Mouse (Mus musculus): ENCODE measurements around the gene Ap3d1. TPM values are rescaled to one million over a fixed set of nuclear protein-coding genes. Genes with fewer than 3 reads are reported as not detected.

Ap3d1 gene
- polyA plus RNA-seq, 2 experiments: 20.1 to 26.2 TPM

DNA sequence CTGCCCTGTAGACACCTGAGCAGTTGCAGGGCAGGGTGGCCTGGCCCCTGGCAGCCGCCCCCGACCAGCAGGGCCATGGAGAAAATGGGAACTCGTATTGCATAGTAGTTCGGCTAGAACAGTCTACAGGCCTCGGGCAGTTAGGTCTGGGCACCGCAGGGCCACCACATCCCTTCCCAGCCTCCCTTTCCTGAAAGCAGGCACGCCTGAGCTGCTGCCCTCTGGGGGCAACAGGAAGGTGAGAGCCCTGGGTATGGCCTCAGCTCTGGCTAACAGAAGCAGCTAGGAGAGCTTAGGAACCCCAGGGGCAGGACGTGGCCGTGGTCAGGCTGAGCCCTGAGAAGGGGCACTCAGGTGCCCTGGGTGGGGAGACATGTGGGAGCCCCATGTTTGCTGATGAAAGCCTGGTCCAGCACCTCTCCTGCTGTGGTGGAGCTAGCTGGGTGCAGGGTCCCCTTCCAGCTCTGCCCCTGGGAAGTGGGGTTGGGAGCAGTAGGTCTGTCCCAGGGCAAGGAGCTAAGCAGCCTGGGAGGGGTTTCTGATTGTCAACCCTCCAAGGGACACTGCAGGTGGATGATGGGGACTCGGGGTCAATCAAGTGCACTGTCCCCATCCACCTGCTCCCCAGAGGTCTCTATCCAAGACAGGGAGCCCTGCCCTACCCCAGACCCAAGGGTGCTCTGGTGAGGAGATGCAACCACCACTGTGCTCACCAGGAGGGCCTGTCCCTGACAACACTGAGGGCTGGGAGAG, 75.9 kb downstream of the Ap3d1 start:
- DNase-seq (ENCODE audit: low read depth in 3 of 3, low spot score in 3 of 3) (no peak), ATAC-seq (ENCODE audit: insufficient read depth) (no peak)
- TF ChIP-seq CTCF (IDR thresholded peaks at IDR 0.05; ENCODE audit: low read depth): no peak
- TF ChIP-seq EP300 (IDR thresholded peaks at IDR 0.05; ENCODE audit: low read depth): no peak
- Histone ChIP-seq H3K9ac (replicated peaks) (no peak overlapping the region; the same call in 1 of the 2 replicates), H3K9me3 (ENCODE audit: control insufficient read depth, low read length) (no peaks in the 10 kb centered on the region), H3K27ac (no peak overlapping the region), H3K27me3 (ENCODE audit: control insufficient read depth, insufficient read depth, low read length) (no peaks in the 10 kb centered on the region), H3K4me2 (ENCODE audit: low read depth) (no peak overlapping the region), H3K4me3 (ENCODE audit: insufficient read depth in 1 of 2, low read depth in 2 of 2, low read length in 2 of 2) (no peak overlapping the region), H3K4me1 (replicated peaks; ENCODE audit: control insufficient read depth in 2 of 2, insufficient read depth in 2 of 2, low read length in 1 of 2) (peaks cover 25 to 28% of the 10 kb centered on the region in 2 experiments), H3K36me3 (replicated peaks; ENCODE audit: control insufficient read depth, insufficient read depth, low read depth) (peaks cover 51% of the 10 kb centered on the region)
- 70% methylated on average over 10 of the region's 10 CpGs for WGBS (ENCODE audit: insufficient replicate concordance)

DNA sequence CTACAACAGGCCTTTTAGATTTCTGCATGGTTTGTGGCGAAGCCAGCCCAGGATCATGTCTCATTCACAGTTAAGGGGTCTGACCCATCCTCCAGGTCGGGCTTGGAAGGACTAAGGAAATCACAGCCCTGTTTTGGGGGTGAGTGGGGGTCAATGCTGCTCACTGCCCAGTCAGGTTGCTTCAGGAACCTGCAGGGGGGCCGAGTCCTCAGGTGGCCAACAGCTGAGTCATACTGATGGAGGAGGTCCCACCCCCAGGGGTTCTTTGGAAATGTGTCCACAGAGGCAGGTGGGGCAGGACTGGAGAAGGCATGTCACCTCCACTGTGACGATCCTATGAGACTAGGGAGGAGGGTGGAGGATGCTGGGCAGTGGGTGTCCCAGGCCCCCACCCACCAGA, 76.6 kb downstream of the Ap3d1 start:
- no peak for ATAC-seq (ENCODE audit: insufficient read depth)

DNA sequence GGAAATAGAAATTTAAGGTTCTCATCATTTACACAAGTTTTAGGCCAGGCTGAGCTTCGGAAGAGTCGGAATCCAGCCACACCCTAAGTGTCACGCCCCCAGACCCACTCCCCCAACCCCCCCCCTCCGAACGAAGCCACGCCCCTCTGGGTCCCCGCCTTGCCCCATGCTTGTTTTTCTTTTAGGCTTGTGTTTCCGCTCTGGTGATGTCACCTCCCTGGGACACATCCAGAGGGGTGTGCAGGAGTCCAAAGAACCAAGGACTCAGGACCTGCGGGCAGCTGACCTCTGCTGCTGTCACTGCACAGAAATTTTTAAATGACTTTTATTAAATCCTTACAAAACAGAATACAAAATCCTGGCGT, 77.1 kb downstream of the Ap3d1 start:
- Histone ChIP-seq H3K9ac (replicated peaks) (peak overlapping the region; percentile 15), H3K9me3 (ENCODE audit: control insufficient read depth, low read length) (no peaks in the 10 kb centered on the region), H3K4me2 (ENCODE audit: low read depth) (peak overlapping the region; percentile 47), H3K27me3 (ENCODE audit: control insufficient read depth, insufficient read depth, low read length) (no peaks in the 10 kb centered on the region), H3K4me1 (replicated peaks; ENCODE audit: control insufficient read depth in 2 of 2, insufficient read depth in 2 of 2, low read length in 1 of 2) (peaks cover 25 to 28% of the 10 kb centered on the region in 2 experiments), H3K36me3 (replicated peaks; ENCODE audit: control insufficient read depth, insufficient read depth, low read depth) (peaks cover 40% of the 10 kb centered on the region), H3K4me3 (ENCODE audit: insufficient read depth in 1 of 2, low read depth in 2 of 2, low read length in 2 of 2) (peak overlapping the region in 1 of 2 experiments; percentile 2; a peak in 1 of 4 replicates), H3K27ac (peak overlapping the region; percentile 38)
- no peak for DNase-seq (ENCODE audit: low read depth in 3 of 3, low spot score in 3 of 3)
- ATAC-seq (ENCODE audit: insufficient read depth): peak; percentile 23; the same call in 1 of the 2 replicates
- 11% methylated on average over 10 of the region's 10 CpGs for WGBS (ENCODE audit: insufficient replicate concordance)
- TF ChIP-seq EP300 (IDR thresholded peaks at IDR 0.05; ENCODE audit: low read depth): no peak
- TF ChIP-seq CTCF (IDR thresholded peaks at IDR 0.05; ENCODE audit: low read depth): no peak

More for the DNA sequence above, 76.6 kb downstream of the Ap3d1 start:
- Histone ChIP-seq H3K4me2 (ENCODE audit: low read depth) (peak overlapping the region; percentile 47; the same call in 1 of the 2 replicates), H3K27ac (peak overlapping the region; percentile 38; the same call in 1 of the 2 replicates), H3K9me3 (ENCODE audit: control insufficient read depth, low read length) (no peaks in the 10 kb centered on the region), H3K4me3 (ENCODE audit: insufficient read depth in 1 of 2, low read depth in 2 of 2, low read length in 2 of 2) (no peak overlapping the region), H3K4me1 (replicated peaks; ENCODE audit: control insufficient read depth in 2 of 2, insufficient read depth in 2 of 2, low read length in 1 of 2) (peaks cover 25 to 28% of the 10 kb centered on the region in 2 experiments), H3K36me3 (replicated peaks; ENCODE audit: control insufficient read depth, insufficient read depth, low read depth) (peaks cover 44% of the 10 kb centered on the region), H3K27me3 (ENCODE audit: control insufficient read depth, insufficient read depth, low read length) (no peaks in the 10 kb centered on the region), H3K9ac (replicated peaks) (peak overlapping the region; percentile 15)
- no peak for DNase-seq (ENCODE audit: low read depth in 3 of 3, low spot score in 3 of 3)
- no peak for TF ChIP-seq CTCF (IDR thresholded peaks at IDR 0.05; ENCODE audit: low read depth)
- TF ChIP-seq EP300 (IDR thresholded peaks at IDR 0.05; ENCODE audit: low read depth): no peak
- WGBS (ENCODE audit: insufficient replicate concordance): 49% methylated on average over 4 of the region's 4 CpGs

DNA sequence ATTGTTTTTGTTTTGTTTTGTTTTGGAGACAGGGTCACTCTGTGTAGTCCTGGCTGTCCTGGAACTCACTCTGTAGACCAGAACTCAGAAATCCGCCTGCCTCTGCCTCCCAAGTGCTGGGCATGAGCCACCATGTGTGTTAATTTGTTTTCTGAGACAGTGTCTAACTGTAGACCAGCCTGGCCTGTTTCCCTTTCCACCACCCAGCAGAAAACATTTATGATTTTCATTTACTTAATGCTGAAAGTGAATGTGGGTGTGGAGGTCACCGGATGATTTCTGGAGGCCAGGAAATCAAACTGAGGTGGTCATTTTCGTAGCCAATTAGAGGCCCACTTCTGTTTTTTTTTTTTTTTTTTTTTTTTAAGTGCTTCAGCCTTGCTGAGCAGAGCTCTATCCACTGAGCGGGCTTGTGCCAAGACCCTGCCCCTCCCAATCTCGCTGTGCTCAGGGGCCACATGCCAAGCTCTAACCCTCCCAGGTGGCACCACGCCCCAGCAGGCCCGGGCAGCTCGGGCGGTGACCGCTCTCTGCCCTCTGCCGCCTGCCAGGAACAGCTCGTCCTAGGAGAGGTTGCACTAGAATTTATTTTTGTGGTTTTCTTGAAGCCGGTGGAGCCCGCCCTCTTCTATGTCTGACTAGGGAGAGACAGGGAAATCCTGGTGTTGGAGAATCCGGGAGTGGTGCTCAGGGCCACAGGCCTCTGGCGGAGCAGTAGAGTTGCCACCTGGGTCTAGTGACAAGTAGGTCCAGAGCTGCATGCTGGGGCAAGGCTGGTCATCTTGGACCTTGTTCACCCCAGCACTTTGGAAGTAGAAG, 77.7 kb downstream of the Ap3d1 start:
- peaks cover 35% of the 10 kb centered on the region for H3K36me3 ChIP-seq (replicated peaks; ENCODE audit: control insufficient read depth, insufficient read depth, low read depth)
- peak overlapping the region in 1 of 2 experiments; percentile 2; a peak in 1 of 4 replicates for H3K4me3 ChIP-seq (ENCODE audit: insufficient read depth in 1 of 2, low read depth in 2 of 2, low read length in 2 of 2)
- WGBS (ENCODE audit: insufficient replicate concordance): 10% methylated on average over 16 of the region's 16 CpGs
- no peak for DNase-seq (ENCODE audit: low read depth in 3 of 3, low spot score in 3 of 3)
- H3K9me3 ChIP-seq (ENCODE audit: control insufficient read depth, low read length): no peaks in the 10 kb centered on the region
- H3K27ac ChIP-seq: peak overlapping the region; percentile 38
- no peaks in the 10 kb centered on the region for H3K27me3 ChIP-seq (ENCODE audit: control insufficient read depth, insufficient read depth, low read length)
- no peak for TF ChIP-seq EP300 (IDR thresholded peaks at IDR 0.05; ENCODE audit: low read depth)
- no peak for TF ChIP-seq CTCF (IDR thresholded peaks at IDR 0.05; ENCODE audit: low read depth)
- ATAC-seq (ENCODE audit: insufficient read depth): peak; percentile 34; the same call in 1 of the 2 replicates
- H3K4me1 ChIP-seq (replicated peaks; ENCODE audit: control insufficient read depth in 2 of 2, insufficient read depth in 2 of 2, low read length in 1 of 2): peaks cover 25 to 28% of the 10 kb centered on the region in 2 experiments
- H3K9ac ChIP-seq (replicated peaks): peak overlapping the region; percentile 15
- peak overlapping the region; percentile 47 for H3K4me2 ChIP-seq (ENCODE audit: low read depth)
